Mouse (Mus musculus) megakaryocyte, embryonic 14.5 days (primary cell): ENCODE measurements around the gene Parn. TPM values are rescaled to one million over a fixed set of nuclear protein-coding genes. Genes with fewer than 3 reads are reported as not detected.
A peak's percentile ranks its signal among the peaks of the same experiment; 100 is the strongest.

Experiments used
- H3K27me3 ChIP-seq: replicated peaks from 2 replicates; pipeline ENCODE3; 2012; ENCODE audit warnings: inconsistent platforms
- H3K36me3 ChIP-seq: replicated peaks from 2 replicates; pipeline ENCODE3; 2012; ENCODE audit warnings: low read length, inconsistent platforms, mixed read lengths
- H3K4me1 ChIP-seq: 2 replicates; pipeline ENCODE4 v1.6.1; 2012; ENCODE audit warnings: inconsistent platforms
- H3K4me3 ChIP-seq: replicated peaks from 2 replicates; pipeline ENCODE3; 2012; ENCODE audit warnings: moderate library complexity, mild to moderate bottlenecking, inconsistent platforms
- H3K9me3 ChIP-seq: 2 replicates; pipeline ENCODE4 v1.6.1; 2012; ENCODE audit warnings: inconsistent platforms
- FLI1 ChIP-seq: IDR thresholded peaks from 2 replicates; pipeline ENCODE4 v1.6.1; 2012; ENCODE audit warnings: low read length, inconsistent platforms, mixed read lengths
- GATA1 ChIP-seq: IDR thresholded peaks from 3 replicates; pipeline ENCODE4 v1.6.1; 2012; ENCODE audit warnings: mixed read lengths, low read length, inconsistent platforms, borderline replicate concordance
- polyA plus RNA-seq: library from polyadenylated mRNA; stranded (reverse); fragments of >175 nt; gene quantifications from 2 replicates; pipeline ENCODE4 v1.2.3, GENCODE M21; 2012; ENCODE audit warnings: low replicate concordance; ENCODE audit not compliant: insufficient read depth

Gene Parn
- 16.3 and 21.5 TPM in 2 replicates for polyA plus RNA-seq

DNA sequence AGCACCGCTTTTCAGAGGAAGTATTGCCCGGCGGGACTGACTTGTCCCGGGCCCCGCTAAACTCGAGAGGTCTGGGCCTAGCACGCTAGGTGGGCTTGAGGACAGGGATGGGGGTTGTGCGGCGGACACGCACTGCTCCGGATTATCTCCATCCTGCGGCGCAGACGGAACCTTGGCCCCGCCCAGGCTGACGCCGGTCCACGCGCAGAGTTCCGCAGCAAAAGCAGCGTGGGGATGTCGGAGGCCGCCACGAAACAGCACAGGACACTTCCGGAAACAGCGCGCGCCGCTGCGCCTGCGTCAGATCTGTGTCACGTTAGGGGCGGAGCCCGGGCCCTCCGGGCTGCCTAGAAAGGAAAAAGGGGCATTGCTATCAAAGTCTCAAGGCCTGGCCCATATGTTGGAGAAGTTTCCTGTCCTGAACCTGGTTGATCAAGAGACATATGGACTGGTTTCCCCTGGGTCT is at the start of gene Parn:
Parn (minus strand) TSS at position 293 of the 466 bp plus-strand sequence.
- no peaks in the 10 kb centered on the region for H3K9me3 ChIP-seq
- TF ChIP-seq FLI1 = 0 out of 2 replicates have a peak, but pooled peaks have one; percentile 46
- no peak for TF ChIP-seq GATA1
- H3K4me1 ChIP-seq = peaks cover 41% of the 10 kb centered on the region
- peak within 1 kb of the TSS; percentile 96 for H3K4me3 ChIP-seq
- H3K27me3 ChIP-seq = no peaks in the 10 kb centered on the region
- peaks cover 41% of the 10 kb centered on the region for H3K36me3 ChIP-seq

- Histone ChIP-seq H3K4me3 (no peak overlapping the region), H3K27me3 (no peaks in the 10 kb centered on the region), H3K9me3 (no peaks in the 10 kb centered on the region), H3K36me3 (peaks cover 17% of the 10 kb centered on the region), H3K4me1 (peaks cover 38% of the 10 kb centered on the region)
- TF ChIP-seq FLI1 (no peak), GATA1 (no peak)
These were observed 49.0 kb upstream of the Parn start for GRCm38 (mm10) chr16:13716821-13717553.

DNA sequence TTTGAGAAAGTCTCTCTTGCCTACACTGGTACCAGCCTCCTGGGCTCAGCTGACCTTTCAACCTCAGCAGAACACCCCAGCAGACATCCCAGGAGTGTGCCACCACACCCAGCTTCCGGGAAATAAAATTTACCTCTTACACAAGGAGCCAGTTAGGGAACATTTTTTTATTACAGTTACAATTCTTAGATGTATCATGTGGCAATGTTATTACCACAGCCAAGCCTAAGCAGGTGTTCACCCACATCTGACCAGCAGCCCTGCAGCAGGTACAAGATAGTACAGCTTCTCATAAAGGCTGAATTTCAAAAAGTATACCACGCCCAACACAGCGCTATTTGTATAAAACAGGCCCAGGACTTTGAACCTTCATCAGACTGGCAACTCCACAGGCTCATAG is 46.9 kb upstream of the Parn start:
- TF ChIP-seq FLI1 = no peak
- TF ChIP-seq GATA1 = no peak
- H3K36me3 ChIP-seq = peaks cover 19% of the 10 kb centered on the region
- H3K9me3 ChIP-seq = no peaks in the 10 kb centered on the region
- no peak overlapping the region for H3K4me3 ChIP-seq
- peaks cover 55% of the 10 kb centered on the region for H3K4me1 ChIP-seq
- no peaks in the 10 kb centered on the region for H3K27me3 ChIP-seq

- no peaks in the 10 kb centered on the region for H3K9me3 ChIP-seq
- peaks cover 35% of the 10 kb centered on the region for H3K4me1 ChIP-seq
- TF ChIP-seq GATA1 = no peak
- no peak for TF ChIP-seq FLI1
- H3K27me3 ChIP-seq = no peaks in the 10 kb centered on the region
- no peak overlapping the region for H3K4me3 ChIP-seq
- peaks cover 66% of the 10 kb centered on the region for H3K36me3 ChIP-seq
These were observed 36.7 kb upstream of the Parn start for GRCm38 (mm10) chr16:13704676-13705075.

- Histone ChIP-seq H3K36me3 (peaks cover 79% of the 10 kb centered on the region), H3K9me3 (no peaks in the 10 kb centered on the region), H3K27me3 (no peaks in the 10 kb centered on the region), H3K4me1 (peaks cover 22% of the 10 kb centered on the region), H3K4me3 (no peak overlapping the region)
- TF ChIP-seq GATA1 (no peak), FLI1 (no peak)
These were observed 34.2 kb upstream of the Parn start for GRCm38 (mm10) chr16:13702184-13702583.

- Histone ChIP-seq H3K4me3 (no peak overlapping the region), H3K4me1 (peaks cover 9% of the 10 kb centered on the region), H3K9me3 (no peaks in the 10 kb centered on the region), H3K27me3 (no peaks in the 10 kb centered on the region), H3K36me3 (peaks cover 93% of the 10 kb centered on the region)
- TF ChIP-seq FLI1 = no peak
- TF ChIP-seq GATA1 = no peak
These were observed 31.0 kb upstream of the Parn start for GRCm38 (mm10) chr16:13698998-13699397.

GRCm38 (mm10) chr16:13678601-13679319 is 10.8 kb upstream of the Parn start:
- H3K36me3 ChIP-seq = peaks cover 71% of the 10 kb centered on the region
- no peaks in the 10 kb centered on the region for H3K27me3 ChIP-seq
- no peak overlapping the region for H3K4me3 ChIP-seq
- no peak for TF ChIP-seq GATA1
- TF ChIP-seq FLI1 = no peak
- H3K4me1 ChIP-seq = peaks cover 23% of the 10 kb centered on the region; the same call in 1 of the 2 replicates
- H3K9me3 ChIP-seq = no peaks in the 10 kb centered on the region

DNA sequence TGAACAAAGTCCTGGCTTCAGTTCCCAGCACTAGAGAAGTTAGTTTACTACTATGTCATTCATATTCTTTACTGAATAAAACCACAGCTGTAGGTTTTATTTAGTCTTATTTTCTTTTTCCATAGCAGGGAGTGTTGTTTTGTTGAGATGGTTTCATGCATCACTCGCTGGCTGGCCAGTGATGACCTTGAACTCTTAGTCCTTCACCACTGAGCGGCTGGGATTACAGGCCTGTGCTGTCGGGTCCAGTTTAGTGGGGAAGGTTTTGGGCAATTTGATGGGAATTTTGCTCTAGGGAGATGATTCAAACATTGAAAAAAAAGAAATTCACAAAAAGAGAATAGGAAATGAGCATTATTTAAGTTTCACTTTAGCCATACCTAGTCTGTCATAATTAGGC is 6.5 kb upstream of the Parn start:
- Histone ChIP-seq H3K27me3 (no peaks in the 10 kb centered on the region), H3K4me3 (no peak overlapping the region), H3K9me3 (no peaks in the 10 kb centered on the region), H3K4me1 (peaks cover 32% of the 10 kb centered on the region), H3K36me3 (peaks cover 48% of the 10 kb centered on the region)
- TF ChIP-seq FLI1 (no peak), GATA1 (no peak)

GRCm38 (mm10) chr16:13673114-13673513 is 5.1 kb upstream of the Parn start:
- Histone ChIP-seq H3K9me3 (no peaks in the 10 kb centered on the region), H3K4me3 (peak overlapping the region; percentile 99), H3K27me3 (no peaks in the 10 kb centered on the region), H3K4me1 (peaks cover 42% of the 10 kb centered on the region), H3K36me3 (peaks cover 41% of the 10 kb centered on the region)
- TF ChIP-seq FLI1 = no peak
- TF ChIP-seq GATA1 = no peak

GRCm38 (mm10) chr16:13672386-13672898 is 4.5 kb upstream of the Parn start:
- H3K4me3 ChIP-seq = peak overlapping the region; percentile 99
- TF ChIP-seq FLI1 = no peak
- no peak for TF ChIP-seq GATA1
- no peaks in the 10 kb centered on the region for H3K27me3 ChIP-seq
- peaks cover 45% of the 10 kb centered on the region for H3K4me1 ChIP-seq
- peaks cover 34% of the 10 kb centered on the region for H3K36me3 ChIP-seq
- no peaks in the 10 kb centered on the region for H3K9me3 ChIP-seq
